ENCODE assay signal across 31 mouse cellular contexts in the genomic region with DNA sequence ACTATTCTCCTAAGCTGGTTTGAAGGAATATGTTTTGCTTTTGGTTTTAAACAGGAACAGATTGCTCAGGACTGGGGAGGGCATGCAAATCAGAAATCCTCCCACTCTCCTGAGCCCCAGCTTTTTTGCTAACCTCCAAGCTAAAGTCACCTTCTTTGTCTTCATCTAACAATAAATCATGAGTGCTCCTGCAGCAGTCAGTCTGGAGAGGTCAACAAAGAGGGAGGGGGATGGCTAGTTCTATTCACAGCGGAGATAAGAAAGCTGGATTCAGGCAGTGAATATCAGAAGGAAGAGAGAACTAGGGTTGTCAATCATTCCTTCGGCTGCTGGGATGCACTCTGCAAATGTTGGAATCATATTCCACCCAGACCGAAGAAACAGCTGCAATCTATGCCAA.
DNase-seq lines count a peak whose midpoint lies in the region; ATAC-seq and TF ChIP-seq lines count a peak whose summit lies in the region.
"Had no signal": no experiment of that assay in that cellular context is flagged by ENCODE, and none has a peak within 500 bp of the region (broad histone marks: within the 10 kb centered on the region; RNA-seq: fewer than 3 reads in every experiment).

No protein-coding gene starts in this region.

- 43% methylated on average over 3 of the region's 3 CpGs for WGBS in midbrain, embryonic 10.5 days
- 29% methylated on average over 3 of the region's 3 CpGs for WGBS in midbrain, postnatal 0 days

- H3K36me3 ChIP-seq in midbrain, embryonic 10.5 days: no peaks in the 10 kb centered on the region
- no peaks in the 10 kb centered on the region for H3K36me3 ChIP-seq in midbrain, postnatal 0 days (ENCODE audit: insufficient read depth, low read length)
- H3K36me3 ChIP-seq: embryonic facial prominence, embryonic 12.5 days; forebrain, embryonic 10.5 days; forebrain, embryonic 15.5 days; G1E; hindbrain, embryonic 13.5 days; limb, embryonic 12.5 days; liver, embryonic 15.5 days; midbrain, embryonic 12.5 days; neural tube, embryonic 13.5 days; stomach, embryonic 15.5 days had no signal

- ATAC-seq in midbrain, postnatal 0 days (ENCODE audit: low FRiP score): no peak
- ATAC-seq: forebrain, embryonic 15.5 days; intestine, postnatal 0 days had no signal

- H3K4me1 ChIP-seq in midbrain, embryonic 10.5 days: peaks cover 21% of the 10 kb centered on the region
- H3K4me1 ChIP-seq in midbrain, postnatal 0 days (ENCODE audit: insufficient read depth, low read length): no peaks in the 10 kb centered on the region
- H3K4me1 ChIP-seq: forebrain, embryonic 15.5 days; limb, embryonic 12.5 days; liver, embryonic 15.5 days; stomach, embryonic 15.5 days had no signal

- peak overlapping the region; percentile 55; the same call in 1 of the 2 replicates for H3K27ac ChIP-seq in midbrain, embryonic 10.5 days (replicated peaks)
- H3K27ac ChIP-seq in midbrain, postnatal 0 days (ENCODE audit: low read depth, low read length): no peak overlapping the region
- H3K27ac ChIP-seq: embryonic facial prominence, embryonic 12.5 days; forebrain, embryonic 10.5 days; forebrain, embryonic 15.5 days; heart, adult 2 months; hindbrain, embryonic 13.5 days; layer of hippocampus, adult 2 months; left cerebral cortex, adult 2 months; limb, embryonic 12.5 days; liver, embryonic 15.5 days; midbrain, embryonic 12.5 days; neural tube, embryonic 13.5 days; stomach, embryonic 15.5 days had no signal

- peak; percentile 57 for DNase-seq in heart, adult 11 months
- no peak for DNase-seq in heart, adult 18-20 months
- no peak for DNase-seq in midbrain, embryonic 10.5 days (ENCODE audit: low spot score)
- no peak for DNase-seq in midbrain, postnatal 0 days (ENCODE audit: low spot score)
- peak; percentile 43 for DNase-seq in brain, embryonic 14.5 days (ENCODE audit: low read depth)
- DNase-seq in mesoderm, embryonic 11.5 days (ENCODE audit: low read depth, low spot score): peak; percentile 51
- no peak for DNase-seq in retina, postnatal 1 day
- DNase-seq: adrenal gland, postnatal 10 days; cerebellum, adult 11-12 months; cerebellum, adult 9-11 months; gastrocnemius, postnatal 25 days; heart, adult 2 months; heart, postnatal 14 days; kidney, adult 9 months; kidney, postnatal 36 days; lung, embryonic 14.5 days; lung, postnatal 14 days; thymus, postnatal 14 days had no signal

- no peaks in the 10 kb centered on the region for H3K27me3 ChIP-seq in midbrain, embryonic 10.5 days (ENCODE audit: low read depth, poor library complexity, severe bottlenecking)
- no peaks in the 10 kb centered on the region for H3K27me3 ChIP-seq in midbrain, postnatal 0 days (ENCODE audit: insufficient read depth, low read length)
- H3K27me3 ChIP-seq: embryonic facial prominence, embryonic 12.5 days; forebrain, embryonic 15.5 days; hindbrain, embryonic 13.5 days; limb, embryonic 12.5 days; liver, embryonic 15.5 days; midbrain, embryonic 12.5 days; neural tube, embryonic 13.5 days; stomach, embryonic 15.5 days had no signal

- H3K9me3 ChIP-seq in midbrain, embryonic 10.5 days (replicated peaks): no peaks in the 10 kb centered on the region
- no peaks in the 10 kb centered on the region for H3K9me3 ChIP-seq in midbrain, postnatal 0 days (ENCODE audit: low read length)
- H3K9me3 ChIP-seq: embryonic facial prominence, embryonic 12.5 days; forebrain, embryonic 10.5 days; forebrain, embryonic 15.5 days; G1E; hindbrain, embryonic 13.5 days; limb, embryonic 12.5 days; liver, embryonic 15.5 days; midbrain, embryonic 12.5 days; neural tube, embryonic 13.5 days; stomach, embryonic 15.5 days had no signal

- no peak overlapping the region for H3K4me2 ChIP-seq in midbrain, postnatal 0 days (ENCODE audit: low read depth, low read length, poor library complexity, severe bottlenecking)
- H3K4me2 ChIP-seq: embryonic facial prominence, embryonic 12.5 days; forebrain, embryonic 15.5 days; hindbrain, embryonic 13.5 days; limb, embryonic 12.5 days; liver, embryonic 15.5 days; lung, embryonic 14.5 days; midbrain, embryonic 12.5 days; neural tube, embryonic 13.5 days; stomach, embryonic 15.5 days had no signal

- TF ChIP-seq POLR2A in brain, embryonic 14.5 days (IDR thresholded peaks at IDR 0.05; ENCODE audit: borderline replicate concordance, extremely low read depth, insufficient read depth, insufficient read length, poor library complexity, severe bottlenecking): no peak

- no peak for TF ChIP-seq CTCF in midbrain, postnatal 0 days (IDR thresholded peaks at IDR 0.05)
- no peak for TF ChIP-seq CTCF in brain, embryonic 14.5 days (IDR thresholded peaks at IDR 0.05; ENCODE audit: borderline replicate concordance, extremely low read depth, insufficient read depth, insufficient read length)

- H3K9ac ChIP-seq in midbrain, postnatal 0 days (replicated peaks; ENCODE audit: low read length, poor library complexity, severe bottlenecking): no peak overlapping the region
- H3K9ac ChIP-seq: embryonic facial prominence, embryonic 12.5 days; forebrain, embryonic 15.5 days; hindbrain, embryonic 13.5 days; limb, embryonic 12.5 days; liver, embryonic 15.5 days; lung, embryonic 14.5 days; midbrain, embryonic 12.5 days; neural tube, embryonic 13.5 days; stomach, embryonic 15.5 days had no signal

- no peak overlapping the region for H3K4me3 ChIP-seq in midbrain, embryonic 10.5 days
- no peak overlapping the region for H3K4me3 ChIP-seq in midbrain, postnatal 0 days (ENCODE audit: low read depth, low read length)
- H3K4me3 ChIP-seq: embryonic facial prominence, embryonic 12.5 days; forebrain, embryonic 10.5 days; forebrain, embryonic 15.5 days; heart, adult 2 months; hindbrain, embryonic 13.5 days; layer of hippocampus, adult 2 months; left cerebral cortex, adult 2 months; limb, embryonic 12.5 days; liver, embryonic 15.5 days; midbrain, embryonic 12.5 days; neural tube, embryonic 13.5 days; stomach, embryonic 15.5 days had no signal

Comparison
In these comparisons a context has a peak if more than half of its experiments do, and no peak if none do; other contexts are left out.
1. DNase-seq: peak in heart, adult 11 months (single experiment), brain, embryonic 14.5 days (single experiment) and mesoderm, embryonic 11.5 days (single experiment); none in heart, adult 18-20 months (0 of 2), midbrain, embryonic 10.5 days (single experiment), midbrain, postnatal 0 days (single experiment) and retina, postnatal 1 day (single experiment).